In genomic region chr7:90129271-90129731, GRCm38 (mm10) we compare ENCODE assay signal across 8 mouse cellular contexts. TPM values are rescaled to one million over a fixed set of nuclear protein-coding genes. Genes with fewer than 3 reads are reported as not detected.
A peak's percentile ranks its signal among the peaks of the same experiment; 100 is the strongest.
DNase-seq lines count a peak whose midpoint lies in the region; ATAC-seq lines count a peak whose summit lies in the region.

No protein-coding gene starts in this region.

- peak overlapping the region; percentile 97 for H3K9ac ChIP-seq in forebrain, embryonic 14.5 days (ENCODE audit: low read length)

- peaks cover 3% of the 10 kb centered on the region for H3K4me1 ChIP-seq in brown adipose tissue, adult 24 weeks (ENCODE audit: control insufficient read depth, insufficient read depth, insufficient read length, low read length)
- peaks cover 7% of the 10 kb centered on the region; the same call in 1 of the 2 replicates for H3K4me1 ChIP-seq in forebrain, embryonic 14.5 days (ENCODE audit: control insufficient read depth, insufficient read depth, low read length)

- H3K4me3 ChIP-seq in brown adipose tissue, adult 24 weeks (ENCODE audit: insufficient read depth, low read depth, low read length) = peak overlapping the region; percentile 68
- H3K4me3 ChIP-seq in forebrain, embryonic 14.5 days (ENCODE audit: low read depth, low read length) = peak overlapping the region; percentile 97

- under 1% methylated on average over 12 of the region's 12 CpGs for WGBS in forebrain, embryonic 14.5 days

- no peaks in the 10 kb centered on the region for H3K27me3 ChIP-seq in forebrain, embryonic 14.5 days (replicated peaks; ENCODE audit: control insufficient read depth, insufficient read depth, low read length)

- H3K4me2 ChIP-seq in forebrain, embryonic 14.5 days (ENCODE audit: low read length) = peak overlapping the region; percentile 65

- 0 out of 2 replicates have a peak, but pooled peaks have one; percentile 1 for ATAC-seq in forebrain, embryonic 14.5 days
- ATAC-seq in hematopoietic stem cell, adult 5-6 weeks (replicated peaks in 1 of 2; ENCODE audit: insufficient read depth in 1 of 2, low FRiP score in 2 of 2, low TSS enrichment in 1 of 2, low read depth in 1 of 2, poor library complexity in 2 of 2, severe bottlenecking in 2 of 2) = peak; percentile 87
- peak; percentile 69 for ATAC-seq in megakaryocyte progenitor cell, adult 5-6 weeks (replicated peaks; ENCODE audit: poor library complexity)

- peak; percentile 29 for DNase-seq in retina, adult 2 months (ENCODE audit: low read depth, low spot score)
- DNase-seq in retina, postnatal 1 day = no peak
- no peak for DNase-seq in forebrain, embryonic 14.5 days (ENCODE audit: low spot score)
- DNase-seq in layer of hippocampus, postnatal 14 days (ENCODE audit: low spot score in 2 of 2) = peak; percentile 45 to 63
- DNase-seq in spleen, postnatal 10 days (ENCODE audit: low spot score in 2 of 2) = peak; percentile 47 to 54

- no peaks in the 10 kb centered on the region for H3K9me3 ChIP-seq in forebrain, embryonic 14.5 days (replicated peaks; ENCODE audit: control insufficient read depth, low read length)

- peak overlapping the region; percentile 98 for H3K27ac ChIP-seq in brown adipose tissue, adult 24 weeks (replicated peaks; ENCODE audit: low read depth, low read length)
- peak overlapping the region; percentile 95 for H3K27ac ChIP-seq in forebrain, embryonic 14.5 days (ENCODE audit: low read depth, low read length)

- no peaks in the 10 kb centered on the region for H3K36me3 ChIP-seq in forebrain, embryonic 14.5 days (ENCODE audit: control insufficient read depth, insufficient read depth, low read length)

RNA-seq across cellular contexts. Expression of gene Picalm, which starts 0.7 kb away (rescaled TPM):
- polyA plus RNA-seq in brown adipose tissue, adult 24 weeks (2012; ENCODE audit: insufficient read depth, insufficient read length, missing spikeins) = 125 and 126 TPM in 2 replicates
- polyA plus RNA-seq in forebrain, embryonic 14.5 days (2014; fragmentation: Nextera tagmentation; extraction: Ambion mirVana) = 43.3 and 50.4 TPM in 2 replicates
- 157 and 219 TPM in 2 replicates for total RNA-seq in hematopoietic stem cell, adult 5-6 weeks (2017)
- total RNA-seq in layer of hippocampus, postnatal 14 days (2021) = 100 to 1,000 TPM; 166 to 172 TPM
- total RNA-seq in megakaryocyte progenitor cell, adult 5-6 weeks (2015) = 101 and 140 TPM in 2 replicates
- total RNA-seq in megakaryocyte progenitor cell, adult 5-6 weeks (2017) = 97.1 and 131 TPM in 2 replicates

Comparison
In these comparisons a context has a peak if more than half of its experiments do, and no peak if none do; other contexts are left out.
1. DNase-seq: peak in retina, adult 2 months (single experiment), layer of hippocampus, postnatal 14 days (2 of 2) and spleen, postnatal 10 days (2 of 2); none in retina, postnatal 1 day (single experiment) and forebrain, embryonic 14.5 days (single experiment).
2. ATAC-seq: peak in every context shown above with its lines; median percentile 87 in hematopoietic stem cell, adult 5-6 weeks; 69 in megakaryocyte progenitor cell, adult 5-6 weeks; 1 in forebrain, embryonic 14.5 days.